ENCODE assay signal across 8 mouse cellular contexts in the genomic region with DNA sequence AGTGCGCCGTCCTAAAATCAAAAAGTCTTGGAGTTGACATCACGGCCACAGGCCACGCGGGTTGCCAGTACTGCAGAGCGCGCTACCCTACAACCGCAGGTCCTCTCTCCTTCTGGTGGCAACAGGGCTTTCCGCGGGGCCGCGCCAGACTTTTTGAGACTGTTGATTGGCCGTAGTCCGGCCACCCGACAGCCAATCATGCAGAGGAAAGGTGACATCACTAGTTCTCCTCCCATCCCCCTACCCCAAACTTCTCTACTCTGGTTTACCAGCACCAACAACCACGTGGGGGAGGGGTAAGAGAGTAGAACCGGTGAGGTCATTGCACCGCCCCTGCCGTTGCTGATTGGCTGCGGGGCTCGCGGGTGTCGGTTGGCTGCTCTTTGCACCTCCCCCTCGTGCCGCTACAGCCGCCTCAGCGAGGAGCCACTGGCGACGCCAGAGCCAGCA. TPM values are rescaled to one million over a fixed set of nuclear protein-coding genes. Genes with fewer than 3 reads are reported as not detected.
DNase-seq lines count a peak whose midpoint lies in the region; ATAC-seq lines count a peak whose summit lies in the region.

A gene (plus strand): TSS at position 404 of the 450 bp plus-strand sequence.

- H3K27me3 ChIP-seq in limb, embryonic 13.5 days = no peaks in the 10 kb centered on the region
- no peaks in the 10 kb centered on the region for H3K27me3 ChIP-seq in midbrain, embryonic 15.5 days (replicated peaks)

- H3K27ac ChIP-seq in limb, embryonic 13.5 days = peak within 1 kb of the TSS; percentile 91
- peak within 1 kb of the TSS; percentile 94 for H3K27ac ChIP-seq in midbrain, embryonic 15.5 days

- H3K9me3 ChIP-seq in limb, embryonic 13.5 days = no peaks in the 10 kb centered on the region
- no peaks in the 10 kb centered on the region for H3K9me3 ChIP-seq in midbrain, embryonic 15.5 days

- peak within 1 kb of the TSS; percentile 74 for H3K4me2 ChIP-seq in limb, embryonic 13.5 days (replicated peaks)
- H3K4me2 ChIP-seq in midbrain, embryonic 15.5 days = peak within 1 kb of the TSS; percentile 85

- H3K4me1 ChIP-seq in limb, embryonic 13.5 days = peaks cover 23% of the 10 kb centered on the region
- H3K4me1 ChIP-seq in midbrain, embryonic 15.5 days = peaks cover 27% of the 10 kb centered on the region

- H3K36me3 ChIP-seq in limb, embryonic 13.5 days = peaks cover 17% of the 10 kb centered on the region
- H3K36me3 ChIP-seq in midbrain, embryonic 15.5 days (replicated peaks) = no peaks in the 10 kb centered on the region

- DNase-seq in CD4-positive, CD25-positive, alpha-beta regulatory T cell, adult 2 months (ENCODE audit: low read depth, low spot score) = peak; percentile 99
- DNase-seq in brain, adult 2 months (ENCODE audit: low read depth, low spot score) = peak; percentile 100
- peak; percentile 100 for DNase-seq in heart, adult 9 months (ENCODE audit: low spot score in 2 of 2)
- DNase-seq in kidney, adult 9 months = peak; percentile 100
- peak; percentile 95 to 96 for DNase-seq in spleen, postnatal 4 days (ENCODE audit: low spot score in 2 of 2)

- under 1% methylated on average over 29 of the region's 29 CpGs for WGBS in limb, embryonic 13.5 days
- 0% methylated on average over 29 of the region's 29 CpGs for WGBS in midbrain, embryonic 15.5 days

- peak; percentile 80 for ATAC-seq in erythroblast, adult 5-6 weeks (replicated peaks; ENCODE audit: low FRiP score, poor library complexity, severe bottlenecking)
- peak; percentile 87 for ATAC-seq in limb, embryonic 13.5 days (ENCODE audit: low FRiP score, low read depth)
- peak; percentile 90 for ATAC-seq in midbrain, embryonic 15.5 days (replicated peaks)

- H3K9ac ChIP-seq in limb, embryonic 13.5 days = peak within 1 kb of the TSS; percentile 78
- peak within 1 kb of the TSS; percentile 94 for H3K9ac ChIP-seq in midbrain, embryonic 15.5 days

- H3K4me3 ChIP-seq in limb, embryonic 13.5 days = peak within 1 kb of the TSS; percentile 75
- H3K4me3 ChIP-seq in midbrain, embryonic 15.5 days = peak within 1 kb of the TSS; percentile 85

RNA-seq across cellular contexts. Expression of the gene that starts here (rescaled TPM):
- total RNA-seq in erythroblast, adult 5-6 weeks (2015; ENCODE audit: low replicate concordance) = 60.2 and 77.4 TPM in 2 replicates
- 15.3 and 26.6 TPM in 2 replicates for total RNA-seq in erythroblast, adult 5-6 weeks (2017; ENCODE audit: low replicate concordance)
- polyA plus RNA-seq in limb, embryonic 13.5 days (2015; fragmentation: Nextera tagmentation; extraction: Ambion mirVana) = 40.9 and 43.6 TPM in 2 replicates
- 42.1 and 45.9 TPM in 2 replicates for polyA plus RNA-seq in midbrain, embryonic 15.5 days (2015; fragmentation: Nextera tagmentation; extraction: Ambion mirVana)

Comparison
In these comparisons a context has a peak if more than half of its experiments do, and no peak if none do; other contexts are left out.
1. Peak in every context shown above with its lines: DNase-seq, ATAC-seq, H3K4me3 ChIP-seq and H3K27ac ChIP-seq.